Mouse (Mus musculus): ENCODE results near the gene Tdgf1.

Gene Tdgf1

GRCm38 (mm10) chr9:110953550-110954461 lies 7.8 kb upstream of the Tdgf1 start:
- DNase-seq = peak; percentile 80

GRCm38 (mm10) chr9:110952931-110953549 lies 7.1 kb upstream of the Tdgf1 start:
- no peak for DNase-seq

- no peak for DNase-seq
These were observed 6.4 kb upstream of the Tdgf1 start for GRCm38 (mm10) chr9:110952398-110952797.

GRCm38 (mm10) chr9:110951866-110952265 lies 5.9 kb upstream of the Tdgf1 start:
- DNase-seq = no peak

GRCm38 (mm10) chr9:110951397-110951796 lies 5.4 kb upstream of the Tdgf1 start, which contains the start of gene Lrrc2:
Lrrc2 (plus strand) TSS chr9:110951545.
- no peak for DNase-seq

- no peak for DNase-seq
These were observed 4.2 kb upstream of the Tdgf1 start for GRCm38 (mm10) chr9:110950109-110950508.

GRCm38 (mm10) chr9:110948813-110949310 lies 2.9 kb upstream of the Tdgf1 start:
- no peak for DNase-seq

- DNase-seq = no peak
These were observed 1.9 kb upstream of the Tdgf1 start for GRCm38 (mm10) chr9:110947900-110948299.

GRCm38 (mm10) chr9:110947261-110947661 lies 1.3 kb upstream of the Tdgf1 start:
- DNase-seq = no peak

GRCm38 (mm10) chr9:110946548-110947044 lies 638 bp upstream of the Tdgf1 start:
- DNase-seq = no peak

GRCm38 (mm10) chr9:110945343-110945742 lies 615 bp downstream of the Tdgf1 start:
- no peak for DNase-seq

- no peak for DNase-seq
These were observed 1.7 kb downstream of the Tdgf1 start for GRCm38 (mm10) chr9:110944265-110944664.

- DNase-seq = no peak
These were observed 8.2 kb downstream of the Tdgf1 start for GRCm38 (mm10) chr9:110937506-110938490.

GRCm38 (mm10) chr9:110935941-110936340 lies 10.0 kb downstream of the Tdgf1 start:
- DNase-seq = no peak

- peak; percentile 38 for DNase-seq
These were observed 12.0 kb downstream of the Tdgf1 start for GRCm38 (mm10) chr9:110933850-110934437.

GRCm38 (mm10) chr9:110931573-110931972 lies 14.4 kb downstream of the Tdgf1 start:
- no peak for DNase-seq

GRCm38 (mm10) chr9:110922759-110923158 lies 23.2 kb downstream of the Tdgf1 start:
- DNase-seq = peak; percentile 79

- no peak for DNase-seq
These were observed 25.1 kb downstream of the Tdgf1 start for GRCm38 (mm10) chr9:110920665-110921419.

- DNase-seq = no peak
These were observed 29.2 kb downstream of the Tdgf1 start, which contains the start of gene Fam240a for GRCm38 (mm10) chr9:110916786-110917185. Fam240a (minus strand) TSS chr9:110916861.

- DNase-seq = no peak
These were observed 30.5 kb downstream of the Tdgf1 start for GRCm38 (mm10) chr9:110915466-110915865.

GRCm38 (mm10) chr9:110914631-110915236 lies 31.2 kb downstream of the Tdgf1 start:
- no peak for DNase-seq

All from right cerebral cortex, postnatal 14 days (tissue).